Mouse (Mus musculus) cortical plate, adult 2 months (tissue): Measurements from ENCODE around the gene P4ha3.

ENCODE experiments used
- CTCF ChIP-seq: fragments of 200-500 bp; IDR thresholded peaks from 2 replicates; pipeline ENCODE4 v1.5.1; 2011; ENCODE audit warnings: mild to moderate bottlenecking, control low read depth, low read length; ENCODE audit not compliant: insufficient read depth; ENCODE audit errors: extremely low read depth
- POLR2A ChIP-seq: fragments of 200-500 bp; IDR thresholded peaks from 2 replicates; pipeline ENCODE4 v1.6.1; 2011; ENCODE audit warnings: mild to moderate bottlenecking, low read length, control low read depth; ENCODE audit not compliant: insufficient read depth; ENCODE audit errors: extremely low read depth

- no peak for TF ChIP-seq POLR2A
- TF ChIP-seq CTCF = no peak
Measured at GRCm38 (mm10) chr7:100354984-100355383, 69.7 kb downstream of the P4ha3 start.
